Mouse (Mus musculus): ENCODE data around the gene P3h3. TPM values are rescaled to one million over a fixed set of nuclear protein-coding genes. Genes with fewer than 3 reads are reported as not detected.
"Not testable (repeated sequence)": the region's sequence is repeated elsewhere in the genome, so short reads cannot be mapped to it uniquely, and the experiment has no call there.

P3h3 gene
- polyA plus RNA-seq (2017; shearing (Covaris generic)): under 1 TPM in 2 of 3 experiments, not detected in 1; 0.30 to 0.36 TPM

DNA sequence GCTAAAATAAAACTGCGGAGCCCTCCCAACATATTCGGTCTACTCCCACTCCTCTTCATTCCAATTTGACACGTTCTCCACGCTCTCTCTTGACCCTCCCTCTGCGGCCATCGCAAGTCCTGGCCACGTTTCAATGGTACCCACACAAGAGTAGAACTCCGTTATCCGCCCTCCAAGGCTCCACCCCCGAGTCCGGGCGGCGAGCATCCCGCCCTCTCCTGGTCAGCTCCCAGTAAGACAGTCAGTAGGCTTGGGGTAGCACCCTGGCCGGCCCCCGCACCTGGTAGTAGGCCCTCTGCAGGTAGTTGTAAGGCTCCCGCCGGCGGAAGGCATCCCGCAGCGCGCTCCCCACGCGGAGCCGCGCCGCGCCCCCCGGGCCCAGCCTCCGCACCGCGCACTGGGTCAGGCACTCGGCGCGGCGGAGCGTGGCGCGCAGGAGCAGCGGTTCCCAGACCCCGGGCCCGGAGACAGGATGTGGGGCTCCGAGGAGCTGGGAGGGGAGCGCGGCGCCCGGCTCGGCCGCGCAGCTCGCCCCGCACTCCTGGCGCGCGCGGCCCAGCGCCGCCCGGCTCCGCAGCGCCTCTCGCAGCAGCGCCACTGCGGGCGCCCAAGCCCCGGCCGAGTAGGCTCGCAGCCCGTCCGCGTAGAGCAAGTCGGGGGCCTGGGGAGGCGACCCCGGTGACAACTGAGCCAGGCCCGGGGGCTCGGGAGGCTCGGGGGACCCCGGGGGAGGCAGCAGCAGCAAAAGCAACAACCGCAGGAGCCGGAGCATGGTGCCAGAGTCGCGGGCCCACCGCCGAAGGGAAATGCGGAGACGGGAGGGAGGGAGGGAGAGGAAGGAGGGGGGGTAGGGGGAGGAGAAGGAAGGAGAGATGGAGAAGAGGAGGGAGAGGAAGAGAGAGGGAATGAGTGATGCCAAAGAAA, at the start of gene P3h3:
Gene P3h3 (minus strand): TSS at position 837 of the 924 bp plus-strand sequence.
- peak; percentile 81 for ATAC-seq

DNA sequence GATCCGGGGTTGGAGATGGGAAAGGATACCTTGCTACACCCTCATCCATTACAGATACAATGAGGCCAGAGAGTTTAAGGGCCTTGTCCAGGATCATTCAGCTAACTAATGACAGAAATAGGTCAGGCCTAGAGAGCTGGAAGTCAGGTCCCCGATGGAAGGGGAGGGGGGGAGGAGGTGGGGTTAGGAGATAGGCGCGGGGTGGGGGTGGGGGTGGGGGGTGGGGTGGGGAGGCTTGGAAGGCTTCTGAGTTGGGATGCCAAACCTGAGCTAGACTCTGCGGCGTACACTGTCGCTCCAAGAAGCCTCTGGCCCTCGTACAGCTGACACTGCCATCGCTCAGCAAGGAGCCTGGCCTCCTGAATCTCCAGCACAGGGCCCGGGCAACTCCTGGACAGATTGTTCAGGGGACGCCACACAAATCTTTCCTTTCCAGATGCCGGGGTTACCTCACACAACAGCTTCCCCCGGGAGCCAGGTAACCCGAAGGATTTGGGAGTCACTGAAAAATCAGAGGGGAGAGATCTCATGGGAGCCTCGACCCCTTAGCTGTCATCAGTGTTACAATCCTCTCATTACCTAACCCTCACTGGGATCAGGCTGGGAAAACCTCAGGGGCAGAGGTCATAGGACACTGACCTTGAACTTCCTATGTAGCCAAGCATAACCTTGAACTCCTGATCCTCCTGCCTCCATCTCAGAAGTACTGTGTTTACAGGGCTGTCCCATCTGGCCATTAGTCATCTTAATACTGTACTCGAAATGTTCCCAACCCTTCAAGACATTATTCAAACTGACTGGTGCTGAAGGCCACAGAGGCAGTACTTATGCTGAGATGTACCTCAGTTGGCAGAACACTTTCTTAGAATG, 47.7 kb upstream of the P3h3 start:
- no peak for ATAC-seq

DNA sequence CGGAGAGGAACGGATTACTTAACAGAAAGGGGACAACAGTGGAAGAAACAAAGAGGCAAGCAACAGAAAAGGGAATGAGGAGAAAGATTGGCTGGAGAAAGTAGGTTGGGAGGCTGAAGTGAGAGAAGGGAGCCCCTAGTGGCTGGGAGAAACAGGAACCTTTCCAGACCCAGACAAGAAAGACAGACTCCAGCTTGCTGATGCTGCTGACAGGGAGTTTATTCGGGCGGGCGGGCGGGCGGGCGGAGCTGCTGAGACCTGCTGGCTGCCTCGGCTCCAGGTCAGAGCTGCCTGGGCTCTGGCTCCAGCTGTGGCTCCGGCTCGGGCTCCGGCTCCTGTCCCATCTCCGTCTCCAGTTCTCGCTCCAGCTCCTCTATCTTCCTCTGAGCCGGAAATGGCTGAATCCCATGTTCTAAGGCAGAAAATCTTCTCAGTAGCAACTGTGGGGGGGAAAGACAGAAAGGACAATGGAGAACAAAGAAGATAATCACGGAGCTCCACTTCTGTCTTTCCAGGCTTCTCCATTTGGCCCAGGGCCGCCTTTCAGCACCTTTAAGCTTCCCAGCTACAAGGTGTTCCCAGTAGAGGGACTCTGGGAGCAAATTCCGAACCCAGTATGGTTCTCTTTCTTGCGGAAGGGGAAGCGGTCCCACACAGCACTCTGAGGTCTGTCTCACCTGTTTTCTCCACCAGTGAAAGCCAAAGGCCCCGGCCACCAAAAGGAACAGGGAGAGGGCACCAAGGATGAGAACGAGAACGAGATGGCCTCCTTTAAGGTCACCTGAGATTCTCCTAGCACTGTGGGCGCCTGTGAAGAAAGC, 46.8 kb upstream of the P3h3 start:
- ATAC-seq: no peak

DNA sequence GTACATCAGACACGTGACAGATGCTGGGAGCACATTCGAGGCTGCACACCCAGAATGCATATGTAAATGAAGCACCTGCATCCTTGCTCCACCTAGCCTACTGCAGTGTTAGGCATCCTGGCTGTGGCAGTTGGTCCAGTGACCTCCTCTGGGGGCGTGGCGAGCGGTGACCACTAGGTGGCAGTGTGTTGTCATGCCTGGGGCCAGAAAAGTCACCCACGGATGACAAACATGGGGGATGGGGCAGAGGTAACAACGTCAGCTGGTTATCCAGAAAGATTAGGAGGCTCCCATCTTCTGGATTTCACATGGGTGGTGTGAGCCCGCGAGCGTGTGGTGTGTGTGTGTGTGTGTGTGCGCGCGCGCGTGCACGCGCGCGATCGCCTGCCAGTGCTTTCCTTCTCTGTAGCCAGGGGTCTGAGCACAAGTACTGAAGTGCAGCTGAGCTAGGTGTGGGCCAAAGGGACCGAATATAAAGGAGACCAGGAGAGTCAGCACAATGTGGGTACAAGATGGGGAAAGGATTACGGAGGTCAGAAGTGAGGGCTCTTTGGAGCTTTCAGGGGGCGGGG, 46.1 kb upstream of the P3h3 start:
- ATAC-seq: peak; percentile 63

DNA sequence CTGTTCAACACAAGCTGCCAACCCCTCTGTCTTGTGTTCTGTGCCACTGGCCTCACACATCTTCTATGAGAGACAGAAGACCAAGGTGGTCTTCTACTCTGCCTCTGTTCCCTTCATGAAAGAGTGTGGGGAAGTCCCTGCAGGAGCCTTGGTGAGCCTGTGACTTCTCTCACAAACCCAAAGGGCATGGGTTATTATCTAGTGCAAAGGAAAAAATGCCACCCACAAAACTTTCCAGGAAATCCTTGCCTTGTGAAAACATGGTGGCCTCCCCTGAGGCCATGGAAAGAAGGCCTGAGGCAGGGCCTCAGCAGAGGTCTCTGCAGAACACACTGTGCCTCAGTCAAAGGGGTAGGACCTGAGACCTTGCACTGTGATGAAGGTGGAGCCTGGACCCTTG, 44.3 kb upstream of the P3h3 start:
- ATAC-seq: peak; percentile 25

DNA sequence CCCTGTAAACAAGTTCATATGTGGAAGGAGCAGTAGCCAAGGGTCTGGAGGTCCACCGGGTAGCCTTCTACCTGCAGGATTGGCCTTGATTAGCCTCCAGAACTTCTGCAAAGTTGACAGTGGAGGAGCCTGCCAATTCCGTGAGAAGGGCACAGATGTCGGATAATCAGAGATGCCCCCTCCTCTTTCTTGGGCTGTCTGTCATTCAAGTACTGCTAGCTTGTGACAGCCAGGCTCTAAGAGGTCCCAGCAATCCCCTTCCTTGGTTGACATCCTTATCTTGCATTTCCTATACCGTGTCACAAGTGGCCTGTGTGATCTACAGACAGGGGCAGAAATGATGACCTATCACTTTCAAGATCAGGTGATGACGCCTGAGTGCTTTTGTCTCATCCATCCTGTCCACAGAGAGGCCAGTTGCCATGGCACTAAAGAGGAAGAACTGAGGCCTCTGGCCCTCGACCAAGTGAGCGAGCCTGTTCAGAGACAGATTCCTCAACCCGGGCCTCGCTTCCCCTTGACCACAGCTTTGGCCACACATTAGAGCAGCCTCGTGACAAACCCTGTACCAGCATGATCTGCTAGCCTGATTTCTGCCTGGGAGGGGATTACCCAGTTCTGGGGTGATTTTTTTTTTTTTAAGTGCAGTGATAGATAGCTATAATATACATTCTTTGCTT, 43.4 kb upstream of the P3h3 start:
- ATAC-seq: peak; percentile 61

DNA sequence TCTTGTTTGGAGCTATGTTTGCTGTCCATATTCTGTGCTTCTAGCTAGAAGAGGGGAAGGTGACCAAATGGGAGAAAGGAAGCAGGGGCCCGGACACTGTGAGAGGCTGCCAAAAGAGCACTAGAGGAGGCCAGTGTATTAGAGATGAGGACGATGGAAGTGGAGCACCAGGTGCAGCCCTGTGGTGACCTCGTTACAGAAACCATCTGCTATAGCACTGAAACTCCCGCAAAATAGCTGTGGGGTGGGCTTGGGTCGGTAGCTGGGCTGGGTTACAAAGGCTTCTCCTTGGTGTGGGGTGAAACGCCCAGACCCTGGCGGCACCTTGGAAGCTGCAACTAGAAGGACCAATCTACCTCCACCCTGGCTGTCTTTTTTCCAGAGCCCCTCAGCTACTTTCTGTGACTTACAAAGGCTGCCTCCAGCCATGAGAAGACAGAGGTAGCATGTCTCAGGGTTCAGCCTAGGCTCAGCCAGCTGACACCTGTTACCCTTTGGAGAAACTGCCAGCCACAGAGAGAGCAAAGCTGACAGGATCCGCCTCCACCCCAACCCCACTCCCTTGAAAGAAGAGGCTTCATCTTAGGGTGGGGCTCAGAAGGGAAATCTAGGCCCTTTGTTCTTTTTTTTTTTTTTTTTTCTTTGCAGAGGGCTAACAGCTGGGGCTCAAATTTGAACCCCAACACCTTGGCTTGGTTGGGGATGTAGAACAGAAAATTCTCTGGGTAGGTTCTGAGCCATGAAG, 42.7 kb upstream of the P3h3 start:
- peak; percentile 29 for ATAC-seq

DNA sequence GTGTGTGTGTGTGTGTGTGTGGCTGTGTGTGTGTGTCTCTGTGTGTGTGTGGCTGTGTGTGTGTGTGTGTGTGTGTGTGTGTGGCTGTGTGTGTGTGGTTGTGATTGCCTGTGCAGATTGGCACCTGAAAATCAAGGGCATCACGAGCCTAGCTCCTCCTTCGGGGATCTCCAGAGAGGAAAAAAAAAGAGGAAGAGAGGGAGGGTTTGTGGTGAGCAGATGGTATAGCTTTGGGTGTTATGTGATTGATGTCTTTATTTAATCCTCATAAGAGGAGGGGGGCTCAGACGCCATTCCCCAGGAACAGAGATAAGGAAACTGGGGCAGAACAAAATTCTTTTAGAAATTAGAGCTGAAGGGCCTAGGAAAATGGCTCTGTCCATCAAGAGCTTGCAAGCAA, 40.8 kb upstream of the P3h3 start:
- ATAC-seq: no peak

DNA sequence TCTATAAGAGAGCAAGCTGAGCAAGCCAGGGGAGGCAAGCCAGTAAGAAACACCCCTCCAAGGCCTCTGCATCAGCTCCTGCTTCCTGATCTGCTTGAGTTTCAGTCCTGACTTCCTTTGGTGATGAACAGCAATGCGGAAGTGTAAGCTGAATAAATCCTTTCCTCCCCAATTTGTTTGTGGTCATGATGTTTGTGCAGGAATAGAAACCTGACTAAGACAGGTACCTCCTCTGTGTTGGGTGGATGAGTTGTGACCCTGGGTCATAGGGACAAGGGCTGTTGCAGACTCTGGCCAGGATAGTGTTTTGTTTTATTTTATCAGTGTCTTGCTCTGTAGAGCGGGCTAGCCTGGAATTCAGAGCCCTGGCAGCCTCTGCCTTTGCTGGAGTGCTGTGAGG, 36.6 kb upstream of the P3h3 start:
- ATAC-seq: not testable (repeated sequence)

DNA sequence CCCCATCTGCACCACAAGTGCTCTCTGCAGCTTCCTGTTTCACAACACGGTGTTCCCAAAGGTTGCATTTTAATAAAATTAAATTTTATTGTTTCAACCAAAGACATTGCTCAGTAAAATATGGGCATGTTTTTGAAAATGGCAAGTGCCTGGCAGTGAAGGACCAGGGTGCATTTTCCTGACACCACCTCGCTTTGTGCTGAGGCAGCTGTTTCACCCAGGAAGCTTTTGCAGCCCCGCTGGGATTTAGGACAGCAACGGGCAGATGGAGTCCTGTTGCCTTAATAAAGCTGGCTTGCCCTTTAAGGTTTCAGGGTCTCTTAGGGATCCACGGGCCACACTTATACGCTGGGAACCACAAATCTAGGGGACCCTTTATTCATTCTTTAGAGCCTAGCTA, 33.4 kb upstream of the P3h3 start:
- ATAC-seq: no peak

DNA sequence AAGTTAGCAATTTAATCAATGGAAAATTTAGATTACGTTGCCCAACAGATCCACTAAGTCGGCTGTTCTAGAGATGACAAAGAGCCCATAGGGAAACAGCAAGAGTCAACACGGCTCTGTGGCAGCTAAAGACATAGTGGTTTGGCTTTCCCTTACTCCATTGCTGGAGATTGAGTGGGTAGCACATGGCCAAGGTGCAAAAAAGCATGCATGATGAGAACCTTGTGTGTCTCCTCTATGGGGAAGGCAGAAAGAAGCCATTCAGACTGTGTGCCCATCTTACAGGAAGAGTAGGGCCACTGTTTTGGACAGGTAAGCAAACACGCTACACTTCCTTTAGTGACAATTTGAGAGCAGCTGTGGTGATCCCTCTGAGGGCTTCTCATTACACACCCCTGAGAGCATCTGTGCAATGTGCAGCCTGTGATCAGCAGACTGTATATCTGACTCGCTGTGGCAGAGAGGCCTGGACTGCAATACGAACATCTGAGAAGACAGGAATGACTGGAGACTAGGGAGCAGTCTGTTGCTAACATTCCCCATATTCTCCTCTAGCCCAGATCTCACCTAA, 31.1 kb upstream of the P3h3 start:
- ATAC-seq: no peak

DNA sequence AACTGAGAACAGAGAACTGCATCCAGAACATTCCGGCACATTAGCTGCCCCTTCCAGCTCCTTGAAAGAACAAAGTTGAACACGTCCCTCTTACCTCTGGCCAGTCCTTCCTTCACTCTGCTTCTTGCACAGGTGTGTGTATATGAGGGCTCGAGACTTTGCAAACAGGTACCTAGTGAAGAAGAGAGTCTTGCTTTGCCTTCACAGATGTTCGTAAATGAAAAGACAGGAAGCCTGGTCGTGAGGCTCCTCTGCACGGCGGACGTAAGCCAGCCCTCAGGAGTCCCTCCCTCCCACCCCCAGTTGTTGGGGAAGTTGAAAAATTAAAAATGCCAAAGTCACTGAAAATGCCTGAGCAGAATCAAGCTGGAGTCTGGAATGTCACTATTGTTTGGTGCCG, 30.4 kb upstream of the P3h3 start, which contains the start of gene Cd4:
Gene Cd4 (minus strand): TSS at position 236 of the 400 bp plus-strand sequence.
- ATAC-seq: peak; percentile 26

DNA sequence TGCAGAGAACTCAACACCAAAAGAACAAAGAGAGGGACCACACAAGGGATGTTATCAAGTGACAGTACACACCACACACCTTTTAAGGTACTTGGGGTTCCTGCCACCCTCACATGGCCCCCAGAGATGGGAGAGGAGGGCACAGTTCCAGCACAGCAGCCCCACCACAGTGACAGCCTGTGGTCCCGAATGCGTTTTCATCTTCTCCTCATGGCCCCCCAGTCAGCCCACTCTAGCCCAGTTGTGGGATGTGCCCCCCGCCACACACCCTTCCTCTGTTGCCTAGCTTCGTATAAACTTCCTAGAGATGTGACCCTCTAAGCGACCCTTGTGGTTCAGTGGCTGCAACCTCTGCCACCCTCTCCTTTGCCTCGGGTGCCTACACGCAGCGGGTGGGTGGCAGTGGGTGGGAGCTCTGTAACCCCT, 28.4 kb upstream of the P3h3 start:
- peak; percentile 10 for ATAC-seq

DNA sequence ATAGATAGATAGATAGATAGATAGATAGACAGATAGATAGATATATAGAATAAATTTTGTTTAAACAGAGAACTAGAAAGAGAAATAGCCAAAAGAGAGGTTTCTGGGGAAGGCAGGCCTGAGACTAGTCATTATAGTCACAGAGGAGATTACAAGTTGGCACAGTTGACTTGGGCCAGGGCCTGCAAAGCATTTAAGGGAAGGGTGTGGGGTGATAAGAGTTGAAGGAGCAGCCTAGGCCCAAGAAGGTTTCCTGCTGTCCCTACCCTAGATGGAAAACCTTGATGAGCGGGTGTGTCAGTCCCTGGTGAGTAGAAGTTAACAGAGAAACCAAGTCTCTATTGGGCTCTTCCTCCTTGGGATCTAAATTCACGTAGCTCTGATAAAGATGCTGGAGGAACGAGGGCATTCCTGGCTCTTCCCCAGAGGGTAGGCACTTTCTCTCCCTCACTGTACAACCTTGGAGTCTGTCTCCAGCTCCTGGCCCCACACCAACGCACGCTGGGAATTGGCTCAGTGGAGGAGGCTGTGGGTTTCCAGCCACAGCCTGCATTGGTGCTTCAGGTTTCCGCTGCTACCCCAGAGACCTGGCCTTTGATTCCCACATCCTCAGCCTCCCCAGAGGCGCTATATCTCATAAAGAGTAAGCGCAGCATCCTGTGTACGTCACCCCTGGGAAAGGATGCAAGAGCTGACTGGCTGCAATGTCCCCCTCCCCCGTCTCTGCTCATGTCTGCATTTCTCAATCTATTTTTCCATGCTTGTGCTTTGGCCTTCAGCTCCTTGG, 27.4 kb upstream of the P3h3 start:
- ATAC-seq: peak; percentile 94

DNA sequence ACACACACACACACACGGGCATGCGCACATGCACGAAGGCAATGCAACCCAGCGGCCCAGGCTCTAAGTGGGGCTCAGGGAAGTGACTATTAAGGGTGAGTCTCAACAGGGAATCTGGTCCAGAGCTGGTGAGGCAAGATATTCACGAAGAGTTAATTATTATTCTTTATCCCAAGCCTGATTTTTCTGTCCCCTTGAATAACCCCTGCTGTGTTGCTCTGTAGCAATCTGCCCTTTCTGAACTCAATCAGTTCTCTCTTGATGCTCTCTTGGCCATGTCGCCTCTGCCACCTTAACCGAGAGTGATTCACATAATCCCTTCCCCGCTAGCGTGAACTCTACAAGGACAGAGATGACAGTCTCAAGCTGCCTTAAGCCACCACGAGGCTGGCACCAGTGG, 25.8 kb upstream of the P3h3 start:
- no peak for ATAC-seq

DNA sequence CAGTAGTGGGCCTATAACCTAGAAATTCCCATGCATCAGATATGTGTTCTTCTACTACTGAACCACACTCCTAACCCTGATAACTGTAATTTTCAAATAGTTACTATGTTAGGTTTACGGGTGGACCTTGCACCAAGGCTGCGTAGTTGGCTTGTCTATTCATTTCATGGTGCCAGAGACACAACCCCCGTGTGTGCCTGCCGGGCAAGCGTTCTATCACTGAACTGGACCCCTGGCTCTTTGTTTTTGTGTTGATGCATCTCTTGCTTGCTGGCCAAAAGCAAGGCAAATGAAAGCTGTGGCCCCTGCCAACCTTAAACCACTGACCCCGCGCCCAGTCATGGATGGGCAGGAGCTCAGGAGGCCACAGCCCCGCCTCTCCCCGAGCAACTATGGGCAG, 24.3 kb upstream of the P3h3 start:
- ATAC-seq: no peak

DNA sequence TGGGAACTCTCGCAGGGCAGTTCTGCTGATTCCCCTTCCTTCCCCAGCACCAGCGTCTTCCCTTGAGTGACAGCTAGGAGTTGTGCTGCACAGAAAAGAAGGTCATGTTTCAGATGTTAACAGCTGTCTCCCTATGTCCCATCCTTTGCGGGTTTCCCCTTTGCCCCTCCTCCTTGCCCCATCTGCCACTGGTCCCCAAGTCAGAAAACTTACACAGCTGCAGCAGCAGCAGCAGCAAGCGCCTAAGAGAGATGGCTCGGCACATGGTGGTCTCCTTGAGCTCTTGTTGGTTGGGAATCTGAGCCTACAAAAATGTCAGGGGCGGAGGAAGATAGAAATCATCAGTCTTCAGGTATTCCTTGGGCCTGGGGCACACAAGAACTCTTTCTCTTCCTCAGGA, 21.8 kb upstream of the P3h3 start:
- ATAC-seq: no peak

DNA sequence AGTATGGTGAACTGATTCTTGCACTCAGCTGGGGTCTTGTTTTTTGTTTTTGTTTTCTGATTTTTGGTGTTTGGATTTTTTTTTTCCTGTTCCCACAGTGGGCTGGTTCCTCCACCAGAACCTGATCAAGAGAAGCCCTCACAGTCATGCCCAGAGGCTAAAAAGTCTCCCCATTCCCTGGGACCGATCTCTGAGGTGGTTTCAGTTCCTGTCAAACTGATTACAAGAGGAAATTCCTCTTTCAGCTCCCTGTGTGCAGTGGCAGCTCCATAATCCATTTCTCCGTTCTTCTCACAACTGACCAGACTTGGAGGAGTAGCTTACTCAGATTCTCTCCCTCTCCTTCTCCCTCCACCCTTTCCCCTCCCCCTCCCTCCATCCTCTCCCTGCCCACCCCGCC, 16.8 kb upstream of the P3h3 start:
- ATAC-seq: no peak

DNA sequence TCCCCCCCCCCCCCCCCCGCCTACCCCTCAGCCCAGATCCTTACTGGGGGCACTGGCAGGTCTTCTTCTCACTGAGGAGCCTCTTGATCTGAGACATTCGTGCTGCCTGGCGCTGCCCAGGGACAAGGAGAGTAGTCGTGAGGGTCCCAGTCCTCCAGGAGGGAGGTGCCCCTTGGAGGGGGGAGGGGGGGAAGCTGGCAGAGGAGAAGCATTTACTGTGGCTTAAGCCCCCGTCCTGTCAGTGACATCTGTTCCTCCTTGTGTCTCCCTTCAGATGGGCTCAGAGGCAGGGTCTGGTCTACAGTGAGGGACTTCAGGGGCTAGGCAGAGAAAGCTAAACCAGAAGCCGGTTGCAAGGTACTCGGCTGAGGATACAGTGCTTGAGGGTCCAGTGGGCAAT, 9.0 kb upstream of the P3h3 start:
- no peak for ATAC-seq

Data from inflammation-experienced regulatory T-cells, adult 6 months (primary cell).